Mouse (Mus musculus): ENCODE data around the gene Mpdz.

DNA sequence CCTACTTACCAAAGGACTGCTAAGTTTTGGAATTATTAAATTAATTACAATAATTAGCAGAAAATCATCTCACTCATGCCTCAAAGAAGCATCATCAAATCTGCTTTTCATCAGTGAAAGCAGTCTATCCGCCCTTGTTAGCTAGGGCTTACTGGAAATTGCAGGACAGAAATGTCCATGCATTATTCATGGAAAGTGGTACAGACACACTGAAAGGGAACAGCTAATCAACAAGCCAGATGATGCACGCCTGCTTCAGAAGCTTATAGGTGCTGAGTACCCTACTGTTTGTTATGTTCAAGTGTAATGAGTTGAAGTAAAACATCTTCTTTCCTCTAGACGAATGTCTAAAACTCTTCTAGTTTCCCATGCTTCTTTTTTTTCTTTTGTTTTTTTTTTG is 91.2 kb downstream of the Mpdz start:
- no peak for TF ChIP-seq CTCF (IDR thresholded peaks at IDR 0.05; ENCODE audit: low read depth, low read length)
- no peak for TF ChIP-seq POLR2A (IDR thresholded peaks at IDR 0.05; ENCODE audit: borderline replicate concordance, low read depth, low read length)
